Mouse (Mus musculus): ENCODE data around the gene Lnpep.

- TF ChIP-seq CTCF (IDR thresholded peaks at IDR 0.05), result no peak
- no peak for TF ChIP-seq POLR2A (IDR thresholded peaks at IDR 0.05; ENCODE audit: insufficient read depth, low read depth, low read length)
- TF ChIP-seq EP300 (IDR thresholded peaks at IDR 0.05; ENCODE audit: insufficient read depth, low read depth, low read length), result no peak
Measured at GRCm38 (mm10) chr17:17498848-17499247, 126.0 kb downstream of the Lnpep start.
